Mouse (Mus musculus): ENCODE results near the gene Adamts18.
"Not testable (repeated sequence)": the region's sequence is repeated elsewhere in the genome, so short reads cannot be mapped to it uniquely, and the experiment has no call there.

The Adamts18 gene

GRCm38 (mm10) chr8:113837570-113837915 lies 11.0 kb downstream of the Adamts18 start:
- no peak for DNase-seq

GRCm38 (mm10) chr8:113836892-113837569 lies 11.5 kb downstream of the Adamts18 start:
- no peak for DNase-seq

- no peak for DNase-seq
Measured at GRCm38 (mm10) chr8:113833644-113834043, 14.9 kb downstream of the Adamts18 start.

- DNase-seq, result no peak
Measured at GRCm38 (mm10) chr8:113827270-113827669, 21.3 kb downstream of the Adamts18 start.

GRCm38 (mm10) chr8:113820983-113821587 lies 27.5 kb downstream of the Adamts18 start:
- peak; percentile 2 for DNase-seq

- DNase-seq, result no peak
Measured at GRCm38 (mm10) chr8:113813966-113814365, 34.6 kb downstream of the Adamts18 start.

GRCm38 (mm10) chr8:113811521-113811920 lies 37.0 kb downstream of the Adamts18 start:
- no peak for DNase-seq

GRCm38 (mm10) chr8:113809929-113810328 lies 38.6 kb downstream of the Adamts18 start:
- no peak for DNase-seq

GRCm38 (mm10) chr8:113803830-113804611 lies 44.5 kb downstream of the Adamts18 start:
- no peak for DNase-seq

GRCm38 (mm10) chr8:113801551-113801950 lies 47.0 kb downstream of the Adamts18 start:
- DNase-seq, result no peak

GRCm38 (mm10) chr8:113800556-113800955 lies 48.0 kb downstream of the Adamts18 start:
- DNase-seq, result not testable (repeated sequence)

GRCm38 (mm10) chr8:113799550-113799949 lies 49.0 kb downstream of the Adamts18 start:
- DNase-seq, result no peak

- no peak for DNase-seq
Measured at GRCm38 (mm10) chr8:113791856-113792255, 56.7 kb downstream of the Adamts18 start.

GRCm38 (mm10) chr8:113791061-113791460 lies 57.5 kb downstream of the Adamts18 start:
- DNase-seq, result no peak

- DNase-seq, result no peak
Measured at GRCm38 (mm10) chr8:113783711-113784110, 64.8 kb downstream of the Adamts18 start.

GRCm38 (mm10) chr8:113781554-113781953 lies 67.0 kb downstream of the Adamts18 start:
- no peak for DNase-seq

GRCm38 (mm10) chr8:113775361-113775760 lies 73.2 kb downstream of the Adamts18 start:
- DNase-seq, result no peak

- DNase-seq, result no peak
Measured at GRCm38 (mm10) chr8:113768861-113769410, 79.6 kb downstream of the Adamts18 start.

GRCm38 (mm10) chr8:113765121-113765520 lies 83.4 kb downstream of the Adamts18 start:
- no peak for DNase-seq

GRCm38 (mm10) chr8:113763592-113764355 lies 84.8 kb downstream of the Adamts18 start:
- DNase-seq, result no peak

- no peak for DNase-seq
Measured at GRCm38 (mm10) chr8:113762101-113762500, 86.4 kb downstream of the Adamts18 start.

GRCm38 (mm10) chr8:113755866-113756265 lies 92.7 kb downstream of the Adamts18 start:
- no peak for DNase-seq

- no peak for DNase-seq
Measured at GRCm38 (mm10) chr8:113753153-113753552, 95.4 kb downstream of the Adamts18 start.

Measured in kidney, adult 9 months (tissue).